Mouse (Mus musculus) midbrain, embryonic 15.5 days (tissue): Measurements from ENCODE around the gene Cd63. TPM values are rescaled to one million over a fixed set of nuclear protein-coding genes. Genes with fewer than 3 reads are reported as not detected.

Experiments used
- ATAC-seq: fragments of 200-750 bp; cut with Nextera tagmentation; replicated peaks from 2 replicates; pipeline ENCODE4 v1.8.0; 2017; ENCODE audit warnings: moderate TSS enrichment
- H3K27ac ChIP-seq: fragments of 300-500 bp; sonication (generic); 2 replicates; pipeline ENCODE4 v1.5.1; 2015; ENCODE audit warnings: mild to moderate bottlenecking, inconsistent platforms
- H3K27me3 ChIP-seq: fragments of 300-500 bp; sonication (generic); replicated peaks from 2 replicates; pipeline ENCODE4 v1.6.1; 2015; ENCODE audit warnings: inconsistent platforms
- H3K36me3 ChIP-seq: fragments of 300-500 bp; sonication (generic); replicated peaks from 2 replicates; pipeline ENCODE4 v1.6.1; 2015; ENCODE audit warnings: inconsistent platforms
- H3K4me1 ChIP-seq: fragments of 300-500 bp; sonication (generic); 2 replicates; pipeline ENCODE4 v1.6.1; 2015; ENCODE audit warnings: inconsistent platforms
- H3K4me2 ChIP-seq: fragments of 300-500 bp; sonication (generic); 2 replicates; pipeline ENCODE4 v1.6.1; 2015; ENCODE audit warnings: inconsistent platforms, mild to moderate bottlenecking, moderate library complexity
- H3K4me3 ChIP-seq: fragments of 300-500 bp; sonication (generic); 2 replicates; pipeline ENCODE4 v1.5.1; 2015; ENCODE audit warnings: mild to moderate bottlenecking, inconsistent platforms
- H3K9ac ChIP-seq: fragments of 300-500 bp; sonication (generic); 2 replicates; pipeline ENCODE4 v1.6.1; 2015; ENCODE audit warnings: mild to moderate bottlenecking, inconsistent platforms
- H3K9me3 ChIP-seq: fragments of 300-500 bp; sonication (generic); 2 replicates; pipeline ENCODE4 v1.6.1; 2016; ENCODE audit warnings: inconsistent platforms
- WGBS: fragments of 180-500 bp; shearing (Covaris S2); methylation state at CpG from one replicate; pipeline ENCODE4 v1.1.7; 2015; ENCODE audit warnings: mixed read lengths; 5-methylcytosine and 5-hydroxymethylcytosine counted together
- polyA plus RNA-seq: library from polyadenylated mRNA; unstranded; fragments of >200 nt; fragmentation: Nextera tagmentation; extraction: Ambion mirVana; gene quantifications from 2 replicates; pipeline ENCODE4 v1.2.1, GENCODE M21; 2015

The Cd63 gene
- polyA plus RNA-seq, 1 experiment from 2014 or later, result 154 TPM

GRCm38 (mm10) chr10:128891296-128892094, 9.3 kb upstream of the Cd63 start, which contains the start of gene Gdf11:
Gene Gdf11, minus strand, starts transcription at chr10:128891718.
- Histone ChIP-seq H3K4me1 (peaks cover 45% of the 10 kb centered on the region), H3K4me3 (peak within 1 kb of the TSS; percentile 63), H3K9me3 (no peaks in the 10 kb centered on the region), H3K4me2 (peak within 1 kb of the TSS; percentile 88), H3K27me3 (peaks cover 9% of the 10 kb centered on the region), H3K36me3 (0 out of 2 replicates have a peak, but pooled peaks cover 4% of the 10 kb centered on the region), H3K9ac (peak within 1 kb of the TSS; percentile 88), H3K27ac (peak within 1 kb of the TSS; percentile 93)
- under 1% methylated on average over 41 of the region's 89 CpGs for WGBS
- peak; percentile 88 for ATAC-seq

DNA sequence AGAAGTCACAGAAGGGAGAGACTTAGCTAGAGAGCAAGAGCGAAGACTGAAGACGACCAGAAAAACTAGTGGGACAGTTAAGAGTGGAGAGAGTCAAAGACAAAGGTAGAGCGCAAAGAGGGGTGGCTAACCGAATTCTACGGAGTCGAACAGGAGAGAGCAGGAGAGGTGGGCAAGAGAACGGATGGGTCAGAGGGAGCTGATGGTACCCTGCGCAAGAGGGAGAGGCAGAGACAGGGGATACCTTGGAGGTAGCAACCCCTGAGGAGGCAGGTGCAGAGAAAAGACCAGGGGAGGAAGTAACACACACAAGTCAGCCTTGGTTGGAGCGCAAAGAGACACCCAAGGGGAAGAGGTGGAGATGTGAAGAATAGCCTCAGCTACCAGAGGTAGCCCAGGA, 8.5 kb upstream of the Cd63 start:
- peak overlapping the region; percentile 93 for H3K27ac ChIP-seq
- ATAC-seq, result peak; percentile 22
- H3K4me3 ChIP-seq, result peak overlapping the region; percentile 63
- H3K4me1 ChIP-seq, result peaks cover 45% of the 10 kb centered on the region
- H3K9ac ChIP-seq, result peak overlapping the region; percentile 88
- no peaks in the 10 kb centered on the region for H3K9me3 ChIP-seq
- 2% methylated on average over 9 of the region's 9 CpGs for WGBS
- H3K4me2 ChIP-seq, result peak overlapping the region; percentile 88
- H3K36me3 ChIP-seq, result no peaks in the 10 kb centered on the region
- H3K27me3 ChIP-seq, result peaks cover 16% of the 10 kb centered on the region

GRCm38 (mm10) chr10:128895437-128895836, 5.4 kb upstream of the Cd63 start:
- Histone ChIP-seq H3K4me2 (peak overlapping the region; percentile 21), H3K9ac (no peak overlapping the region), H3K4me3 (peak overlapping the region; percentile 1; the same call in 1 of the 2 replicates), H3K4me1 (peaks cover 25% of the 10 kb centered on the region), H3K9me3 (no peaks in the 10 kb centered on the region), H3K27me3 (peaks cover 16% of the 10 kb centered on the region), H3K36me3 (no peaks in the 10 kb centered on the region), H3K27ac (0 out of 2 replicates have a peak overlapping the region, but pooled peaks have one; percentile 30)
- 0 out of 2 replicates have a peak, but pooled peaks have one; percentile 3 for ATAC-seq
- 0% methylated on average over 9 of the region's 9 CpGs for WGBS

DNA sequence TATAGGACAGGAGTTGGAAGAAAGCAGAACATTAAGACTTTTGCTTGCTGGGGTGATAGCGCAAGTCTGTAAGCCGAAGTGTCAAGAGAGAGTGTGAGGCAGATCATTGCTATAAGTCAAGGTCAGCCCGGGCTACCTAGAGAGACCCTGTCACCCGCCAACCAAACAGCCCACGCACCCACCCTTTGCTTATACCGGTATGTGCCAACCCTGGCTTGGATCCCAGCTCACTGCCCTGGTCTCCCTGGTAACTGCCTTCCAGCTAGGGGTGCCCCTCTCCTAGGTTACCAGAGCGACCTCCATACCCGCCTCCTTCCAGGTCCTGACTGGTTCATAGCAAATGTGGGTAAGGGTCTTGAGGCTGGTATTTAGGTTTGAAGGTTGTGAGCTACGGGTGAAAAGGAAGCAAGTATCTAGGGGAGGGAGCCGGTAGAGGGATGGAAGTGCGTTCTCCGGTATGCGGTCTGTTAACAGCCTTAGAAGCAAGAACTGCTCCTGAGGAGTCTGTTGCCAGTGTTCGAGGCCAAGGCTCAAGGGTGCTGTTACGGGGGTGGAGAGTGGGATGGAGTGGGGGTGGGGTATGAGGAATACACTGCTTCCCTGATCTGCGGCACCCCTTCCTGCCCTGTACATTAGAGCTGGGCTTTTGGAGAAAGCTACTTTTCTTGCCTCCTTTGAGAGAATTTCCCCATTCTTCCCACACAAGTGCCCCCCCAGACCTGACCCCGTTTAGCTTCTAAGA, 4.7 kb upstream of the Cd63 start:
- H3K9ac ChIP-seq, result no peak overlapping the region
- 0 out of 2 replicates have a peak overlapping the region, but pooled peaks have one; percentile 32 for H3K27ac ChIP-seq

DNA sequence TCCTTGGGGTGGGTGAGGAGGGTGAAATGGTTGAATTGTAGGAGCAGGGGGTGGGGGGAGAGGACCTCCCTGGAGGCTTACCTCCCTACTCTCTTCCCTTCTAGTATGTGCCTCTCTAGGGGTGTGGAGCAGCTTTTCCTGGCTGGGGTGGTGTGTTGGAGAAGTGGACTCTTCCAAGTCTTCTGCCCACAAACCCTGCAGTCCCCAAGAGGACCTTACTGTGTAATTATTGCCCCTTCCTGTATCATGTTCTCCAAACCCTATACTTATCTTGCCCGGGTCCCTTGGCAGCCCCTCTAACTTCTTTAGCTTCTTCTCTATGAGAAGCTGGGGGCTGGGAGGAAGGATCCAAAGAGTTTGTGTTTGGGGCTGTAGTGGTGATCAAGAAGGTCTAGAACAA, 4.0 kb upstream of the Cd63 start:
- no peaks in the 10 kb centered on the region for H3K9me3 ChIP-seq
- no peak overlapping the region for H3K4me3 ChIP-seq
- H3K4me1 ChIP-seq, result peaks cover 19% of the 10 kb centered on the region
- H3K27ac ChIP-seq, result no peak overlapping the region
- no peak for ATAC-seq
- 68% methylated on average over 1 of the region's 1 CpGs for WGBS
- peaks cover 16% of the 10 kb centered on the region for H3K27me3 ChIP-seq
- no peaks in the 10 kb centered on the region for H3K36me3 ChIP-seq
- H3K9ac ChIP-seq, result no peak overlapping the region
- H3K4me2 ChIP-seq, result 0 out of 2 replicates have a peak overlapping the region, but pooled peaks have one; percentile 21

More for the DNA sequence above, 4.7 kb upstream of the Cd63 start:
- ATAC-seq, result peak; percentile 16
- no peaks in the 10 kb centered on the region for H3K36me3 ChIP-seq
- WGBS, result 1% methylated on average over 17 of the region's 17 CpGs
- H3K4me3 ChIP-seq, result peak overlapping the region; percentile 1; the same call in 1 of the 2 replicates
- H3K9me3 ChIP-seq, result no peaks in the 10 kb centered on the region
- peaks cover 19% of the 10 kb centered on the region for H3K4me1 ChIP-seq
- peak overlapping the region; percentile 21 for H3K4me2 ChIP-seq
- peaks cover 16% of the 10 kb centered on the region for H3K27me3 ChIP-seq

DNA sequence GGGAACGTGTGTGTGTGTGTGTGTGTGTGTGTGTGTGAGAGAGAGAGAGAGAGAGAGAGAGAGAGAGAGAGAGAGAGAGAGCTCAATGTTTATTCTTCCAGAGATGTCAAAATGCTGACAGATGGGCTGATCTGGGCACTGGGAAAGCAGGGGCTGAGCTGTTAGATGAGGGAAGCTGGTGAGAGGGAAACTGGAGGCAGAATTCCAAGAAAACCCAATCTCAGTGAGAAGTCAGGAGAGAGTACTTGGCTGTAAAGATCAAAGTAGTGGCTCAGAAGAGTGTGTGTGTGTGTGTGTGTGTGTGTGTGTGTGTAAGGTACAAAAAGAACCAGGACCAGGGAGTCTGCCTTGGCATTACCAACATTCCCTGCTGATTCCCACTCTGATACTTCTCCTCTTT, 3.3 kb upstream of the Cd63 start:
- no peaks in the 10 kb centered on the region for H3K36me3 ChIP-seq
- peaks cover 16% of the 10 kb centered on the region for H3K4me1 ChIP-seq
- no peak for ATAC-seq
- no peak overlapping the region for H3K27ac ChIP-seq
- H3K27me3 ChIP-seq, result peaks cover 16% of the 10 kb centered on the region
- H3K9me3 ChIP-seq, result no peaks in the 10 kb centered on the region
- no peak overlapping the region for H3K4me3 ChIP-seq
- H3K9ac ChIP-seq, result no peak overlapping the region
- H3K4me2 ChIP-seq, result no peak overlapping the region
- 31% methylated on average over 1 of the region's 1 CpGs for WGBS

DNA sequence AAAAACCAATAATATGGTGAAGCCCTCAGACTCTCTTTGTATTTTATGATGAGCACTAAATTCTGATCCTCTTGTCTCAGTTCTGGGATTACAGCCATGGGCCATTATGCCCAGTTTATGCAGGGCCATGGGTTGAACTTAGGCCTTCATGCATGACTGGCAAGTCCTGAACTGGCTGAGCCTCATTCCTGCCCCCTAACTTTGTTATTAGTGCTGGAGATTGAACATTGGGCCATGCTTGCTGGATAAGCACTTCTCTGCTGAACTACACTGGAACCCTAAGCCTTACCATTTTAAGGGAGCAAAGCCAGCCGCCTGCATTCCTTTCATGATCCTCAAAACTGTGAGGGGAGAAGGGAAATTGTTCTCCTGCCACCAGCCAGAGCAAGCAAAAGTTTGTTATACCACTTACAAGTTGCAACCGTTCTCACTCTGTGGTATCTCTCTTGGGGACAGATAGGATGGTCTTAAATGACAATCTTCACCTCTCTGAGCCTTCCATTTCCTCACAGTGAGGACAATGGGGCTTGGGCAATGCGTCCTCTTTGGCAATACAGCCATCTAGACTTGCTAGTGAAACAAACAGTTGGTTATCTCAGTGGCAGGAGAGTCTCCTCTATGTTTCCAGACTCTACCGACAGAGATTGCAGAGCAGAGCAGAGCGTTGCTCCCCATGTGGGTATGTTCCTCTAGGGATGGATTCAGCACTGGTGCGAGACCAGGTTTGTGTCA, 864 bp upstream of the Cd63 start:
- Histone ChIP-seq H3K9me3 (no peaks in the 10 kb centered on the region), H3K9ac (no peak overlapping the region), H3K4me2 (no peak overlapping the region), H3K4me3 (no peak overlapping the region), H3K27ac (no peak overlapping the region), H3K27me3 (peaks cover 16% of the 10 kb centered on the region), H3K4me1 (peaks cover 9% of the 10 kb centered on the region), H3K36me3 (no peaks in the 10 kb centered on the region)
- 77% methylated on average over 6 of the region's 6 CpGs for WGBS
- ATAC-seq, result no peak

- peaks cover 7% of the 10 kb centered on the region for H3K27me3 ChIP-seq
- no peaks in the 10 kb centered on the region for H3K36me3 ChIP-seq
- ATAC-seq, result no peak
- H3K9me3 ChIP-seq, result no peaks in the 10 kb centered on the region
- H3K4me1 ChIP-seq, result no peaks in the 10 kb centered on the region; the same call in 1 of the 2 replicates
- H3K9ac ChIP-seq, result no peak overlapping the region
- H3K4me3 ChIP-seq, result no peak overlapping the region
- no peak overlapping the region for H3K27ac ChIP-seq
- 72% methylated on average over 1 of the region's 1 CpGs for WGBS
- H3K4me2 ChIP-seq, result no peak overlapping the region
These were observed 620 bp downstream of the Cd63 start for GRCm38 (mm10) chr10:128901409-128901808.

GRCm38 (mm10) chr10:128902409-128902988, 1.7 kb downstream of the Cd63 start:
- WGBS, result 71% methylated on average over 3 of the region's 3 CpGs

DNA sequence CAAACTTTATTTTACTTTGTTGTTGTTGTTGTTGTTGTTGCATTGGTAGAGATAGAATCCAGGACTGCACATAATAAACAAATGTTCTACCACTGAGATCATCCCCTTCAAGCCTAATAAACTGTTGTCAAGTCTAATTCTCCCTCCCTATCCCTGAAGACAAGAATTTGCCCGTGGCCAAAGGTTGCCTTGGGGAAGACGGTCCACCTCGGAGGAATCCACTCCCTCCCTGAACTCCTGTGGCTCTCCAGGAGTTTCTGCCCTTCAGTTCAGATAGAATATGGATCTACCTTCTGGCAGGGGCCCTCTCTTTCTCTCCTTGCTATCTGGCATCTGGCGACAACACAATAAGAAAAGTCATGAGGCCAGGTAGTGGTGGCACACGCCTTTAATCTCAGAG, 4.0 kb downstream of the Cd63 start:
- Histone ChIP-seq H3K4me1 (peaks cover 9% of the 10 kb centered on the region), H3K27ac (no peak overlapping the region), H3K9me3 (no peaks in the 10 kb centered on the region), H3K36me3 (no peaks in the 10 kb centered on the region), H3K4me2 (no peak overlapping the region), H3K27me3 (no peaks in the 10 kb centered on the region; the same call in 1 of the 2 replicates), H3K4me3 (no peak overlapping the region), H3K9ac (no peak overlapping the region)
- WGBS, result 72% methylated on average over 5 of the region's 5 CpGs
- no peak for ATAC-seq

More at GRCm38 (mm10) chr10:128902409-128902988, 1.7 kb downstream of the Cd63 start:
- Histone ChIP-seq H3K9me3 (no peaks in the 10 kb centered on the region), H3K4me2 (no peak overlapping the region), H3K27me3 (no peaks in the 10 kb centered on the region; the same call in 1 of the 2 replicates), H3K4me1 (no peaks in the 10 kb centered on the region), H3K9ac (no peak overlapping the region), H3K36me3 (no peaks in the 10 kb centered on the region), H3K4me3 (no peak overlapping the region), H3K27ac (no peak overlapping the region)
- ATAC-seq, result no peak

GRCm38 (mm10) chr10:128908778-128909448, 8.1 kb downstream of the Cd63 start:
- H3K27me3 ChIP-seq, result no peaks in the 10 kb centered on the region; the same call in 1 of the 2 replicates
- no peaks in the 10 kb centered on the region for H3K9me3 ChIP-seq
- peak overlapping the region; percentile 72; the same call in 1 of the 2 replicates for H3K9ac ChIP-seq
- peak overlapping the region; percentile 80 for H3K4me2 ChIP-seq
- no peaks in the 10 kb centered on the region for H3K36me3 ChIP-seq
- 0 out of 2 replicates have a peak overlapping the region, but pooled peaks have one; percentile 27 for H3K27ac ChIP-seq
- peak overlapping the region; percentile 77 for H3K4me3 ChIP-seq
- ATAC-seq, result no peak
- peaks cover 23% of the 10 kb centered on the region for H3K4me1 ChIP-seq
- WGBS, result 49% methylated on average over 13 of the region's 13 CpGs
